Mouse (Mus musculus): ENCODE data around the gene Rergl. TPM values are rescaled to one million over a fixed set of nuclear protein-coding genes. Genes with fewer than 3 reads are reported as not detected.

Gene Rergl
- polyA plus RNA-seq, 1 experiment from 2014 or later, result not detected

DNA sequence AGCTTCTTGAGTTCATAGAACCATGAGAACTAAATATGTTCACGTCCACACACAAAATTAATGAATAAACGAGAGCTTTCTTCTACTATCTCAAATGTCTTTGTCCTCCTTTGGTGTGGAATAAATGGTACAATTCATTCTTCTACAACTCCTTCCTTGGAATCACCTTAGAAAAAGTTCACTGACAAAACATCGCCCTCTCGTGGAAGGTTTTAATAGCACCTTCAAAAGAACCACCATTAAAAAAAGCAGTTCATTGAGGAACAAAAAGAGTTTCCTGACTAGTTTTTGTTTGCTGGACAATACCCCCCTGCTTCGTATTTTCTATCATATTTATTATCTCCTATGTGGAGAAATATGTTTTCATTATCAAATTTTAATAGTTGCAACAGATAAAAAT, 40.7 kb downstream of the Rergl start:
- Histone ChIP-seq H3K27ac (replicated peaks in 1 of 2; ENCODE audit: control insufficient read depth in 1 of 2, insufficient read depth in 1 of 2, low read depth in 2 of 2, low read length in 2 of 2) (no peak overlapping the region), H3K4me2 (ENCODE audit: low read length) (no peak overlapping the region), H3K27me3 (ENCODE audit: control insufficient read depth, insufficient read depth, low read length) (no peaks in the 10 kb centered on the region), H3K9ac (ENCODE audit: low read length) (no peak overlapping the region), H3K9me3 (ENCODE audit: control insufficient read depth, low read length) (no peaks in the 10 kb centered on the region), H3K4me3 (ENCODE audit: control insufficient read depth in 1 of 2, insufficient read depth in 1 of 2, low read depth in 1 of 2, low read length in 2 of 2) (no peak overlapping the region), H3K4me1 (ENCODE audit: control insufficient read depth in 2 of 2, insufficient read depth in 2 of 2, low read length in 2 of 2) (no peaks in the 10 kb centered on the region), H3K36me3 (ENCODE audit: control insufficient read depth, insufficient read depth, low read length) (no peaks in the 10 kb centered on the region)
- 31% methylated on average over 5 of the region's 5 CpGs for WGBS
- ATAC-seq (ENCODE audit: insufficient number of reproducible peaks, insufficient read depth, low FRiP score, low read depth), result no peak

GRCm38 (mm10) chr6:139460470-139460869, 41.3 kb downstream of the Rergl start:
- no peak overlapping the region for H3K4me2 ChIP-seq (ENCODE audit: low read length)
- H3K9me3 ChIP-seq (ENCODE audit: control insufficient read depth, low read length), result no peaks in the 10 kb centered on the region
- no peak overlapping the region for H3K9ac ChIP-seq (ENCODE audit: low read length)
- no peaks in the 10 kb centered on the region for H3K36me3 ChIP-seq (ENCODE audit: control insufficient read depth, insufficient read depth, low read length)
- no peaks in the 10 kb centered on the region for H3K27me3 ChIP-seq (ENCODE audit: control insufficient read depth, insufficient read depth, low read length)
- no peak overlapping the region for H3K27ac ChIP-seq (replicated peaks in 1 of 2; ENCODE audit: control insufficient read depth in 1 of 2, insufficient read depth in 1 of 2, low read depth in 2 of 2, low read length in 2 of 2)
- WGBS, result 86% methylated on average over 10 of the region's 10 CpGs
- ATAC-seq (ENCODE audit: insufficient number of reproducible peaks, insufficient read depth, low FRiP score, low read depth), result no peak
- H3K4me1 ChIP-seq (ENCODE audit: control insufficient read depth in 2 of 2, insufficient read depth in 2 of 2, low read length in 2 of 2), result no peaks in the 10 kb centered on the region
- no peak overlapping the region for H3K4me3 ChIP-seq (ENCODE audit: control insufficient read depth in 1 of 2, insufficient read depth in 1 of 2, low read depth in 1 of 2, low read length in 2 of 2)

GRCm38 (mm10) chr6:139443999-139444398, 57.8 kb downstream of the Rergl start:
- 83% methylated on average over 2 of the region's 2 CpGs for WGBS
- no peak overlapping the region for H3K4me2 ChIP-seq (ENCODE audit: low read length)
- H3K36me3 ChIP-seq (ENCODE audit: control insufficient read depth, insufficient read depth, low read length), result no peaks in the 10 kb centered on the region
- no peak overlapping the region for H3K4me3 ChIP-seq (ENCODE audit: control insufficient read depth in 1 of 2, insufficient read depth in 1 of 2, low read depth in 1 of 2, low read length in 2 of 2)
- no peaks in the 10 kb centered on the region for H3K9me3 ChIP-seq (ENCODE audit: control insufficient read depth, low read length)
- no peak for ATAC-seq (ENCODE audit: insufficient number of reproducible peaks, insufficient read depth, low FRiP score, low read depth)
- no peak overlapping the region for H3K27ac ChIP-seq (replicated peaks in 1 of 2; ENCODE audit: control insufficient read depth in 1 of 2, insufficient read depth in 1 of 2, low read depth in 2 of 2, low read length in 2 of 2)
- H3K4me1 ChIP-seq (ENCODE audit: control insufficient read depth in 2 of 2, insufficient read depth in 2 of 2, low read length in 2 of 2), result no peaks in the 10 kb centered on the region
- H3K9ac ChIP-seq (ENCODE audit: low read length), result no peak overlapping the region
- no peaks in the 10 kb centered on the region for H3K27me3 ChIP-seq (ENCODE audit: control insufficient read depth, insufficient read depth, low read length)

Other genes with a start within 250 kb of the Rergl start
- gene Pik3c2g, start 85.2 kb upstream of the Rergl start, polyA plus RNA-seq (2014; fragmentation: Nextera tagmentation; extraction: Ambion mirVana), result 0.18 and 0.31 TPM in 2 replicates